Mouse (Mus musculus): Measurements from ENCODE around the gene Klhdc8a. TPM values are rescaled to one million over a fixed set of nuclear protein-coding genes. Genes with fewer than 3 reads are reported as not detected.

The Klhdc8a gene
- polyA plus RNA-seq, 1 experiment from 2014 or later: 0.11 TPM

DNA sequence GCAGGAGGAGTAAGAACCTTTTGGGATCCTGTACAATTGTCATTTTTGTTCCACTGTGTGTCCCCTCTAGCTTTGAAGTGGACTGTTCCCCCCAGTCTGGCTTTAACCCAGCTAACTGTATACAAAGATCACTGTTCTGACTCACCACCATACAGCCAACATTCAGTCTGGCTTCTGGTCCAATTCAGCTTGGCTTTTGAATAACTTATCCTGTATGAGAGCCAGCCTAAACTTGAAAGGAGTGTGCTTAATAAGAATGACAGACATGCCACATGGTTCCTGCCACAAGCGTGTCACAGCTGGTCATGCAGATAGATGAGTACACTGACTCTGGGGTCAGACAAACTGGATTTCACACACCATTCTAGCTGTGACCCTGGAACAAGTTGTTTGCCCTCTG lies 11.7 kb upstream of the Klhdc8a start:
- Histone ChIP-seq H3K9me3 (replicated peaks; ENCODE audit: control insufficient read depth, low read length) (no peaks in the 10 kb centered on the region), H3K27ac (ENCODE audit: low read length) (no peak overlapping the region), H3K27me3 (ENCODE audit: control insufficient read depth, insufficient read depth, low read depth, low read length) (no peaks in the 10 kb centered on the region), H3K9ac (ENCODE audit: low read depth, low read length) (no peak overlapping the region), H3K4me1 (ENCODE audit: control insufficient read depth, low read depth, low read length) (no peaks in the 10 kb centered on the region), H3K36me3 (ENCODE audit: control insufficient read depth, insufficient read depth) (no peaks in the 10 kb centered on the region), H3K4me2 (ENCODE audit: low read depth, low read length) (no peak overlapping the region), H3K4me3 (ENCODE audit: low read depth, low read length) (no peak overlapping the region)
- ATAC-seq (ENCODE audit: low read depth): no peak
- 54% methylated on average over 1 of the region's 1 CpGs for WGBS (ENCODE audit: insufficient replicate concordance)

GRCm38 (mm10) chr1:132287445-132287844 lies 11.0 kb upstream of the Klhdc8a start:
- no peak for ATAC-seq (ENCODE audit: low read depth)
- Histone ChIP-seq H3K9ac (ENCODE audit: low read depth, low read length) (no peak overlapping the region), H3K4me1 (ENCODE audit: control insufficient read depth, low read depth, low read length) (no peaks in the 10 kb centered on the region; the same call in 1 of the 2 replicates), H3K9me3 (replicated peaks; ENCODE audit: control insufficient read depth, low read length) (no peaks in the 10 kb centered on the region), H3K4me2 (ENCODE audit: low read depth, low read length) (no peak overlapping the region), H3K27me3 (ENCODE audit: control insufficient read depth, insufficient read depth, low read depth, low read length) (no peaks in the 10 kb centered on the region), H3K4me3 (ENCODE audit: low read depth, low read length) (no peak overlapping the region), H3K36me3 (ENCODE audit: control insufficient read depth, insufficient read depth) (no peaks in the 10 kb centered on the region), H3K27ac (ENCODE audit: low read length) (no peak overlapping the region)
- 60% methylated on average over 2 of the region's 2 CpGs for WGBS (ENCODE audit: insufficient replicate concordance)

GRCm38 (mm10) chr1:132287991-132288451 lies 10.4 kb upstream of the Klhdc8a start:
- no peak overlapping the region for H3K9ac ChIP-seq (ENCODE audit: low read depth, low read length)
- H3K36me3 ChIP-seq (ENCODE audit: control insufficient read depth, insufficient read depth): no peaks in the 10 kb centered on the region
- H3K27me3 ChIP-seq (ENCODE audit: control insufficient read depth, insufficient read depth, low read depth, low read length): no peaks in the 10 kb centered on the region
- no peak for ATAC-seq (ENCODE audit: low read depth)
- H3K9me3 ChIP-seq (replicated peaks; ENCODE audit: control insufficient read depth, low read length): no peaks in the 10 kb centered on the region
- H3K4me1 ChIP-seq (ENCODE audit: control insufficient read depth, low read depth, low read length): no peaks in the 10 kb centered on the region; the same call in 1 of the 2 replicates
- WGBS (ENCODE audit: insufficient replicate concordance): 37% methylated on average over 11 of the region's 11 CpGs
- H3K4me2 ChIP-seq (ENCODE audit: low read depth, low read length): no peak overlapping the region
- H3K27ac ChIP-seq (ENCODE audit: low read length): no peak overlapping the region
- no peak overlapping the region for H3K4me3 ChIP-seq (ENCODE audit: low read depth, low read length)

DNA sequence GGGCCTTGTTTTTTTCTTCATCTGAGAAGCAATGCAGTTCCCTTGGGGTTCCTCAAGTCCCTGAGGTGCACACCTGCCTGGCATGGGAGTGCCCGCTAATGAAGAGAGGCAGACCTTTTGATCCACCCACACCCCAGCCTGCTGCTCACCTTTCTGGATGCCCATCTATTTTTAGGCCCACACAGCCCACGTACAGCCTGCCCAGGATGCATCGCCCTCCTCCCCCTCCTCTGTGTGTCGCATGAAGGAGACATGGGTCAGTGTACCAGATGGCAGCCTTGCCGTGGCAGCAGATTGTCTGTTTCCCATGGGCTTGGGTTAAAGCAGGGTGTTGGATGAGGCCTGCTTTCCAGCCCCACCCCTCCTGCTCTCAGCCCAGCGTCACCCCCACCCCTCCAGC lies 8.5 kb upstream of the Klhdc8a start:
- WGBS (ENCODE audit: insufficient replicate concordance): 66% methylated on average over 6 of the region's 6 CpGs
- Histone ChIP-seq H3K27me3 (ENCODE audit: control insufficient read depth, insufficient read depth, low read depth, low read length) (no peaks in the 10 kb centered on the region), H3K9ac (ENCODE audit: low read depth, low read length) (no peak overlapping the region), H3K4me2 (ENCODE audit: low read depth, low read length) (no peak overlapping the region), H3K9me3 (replicated peaks; ENCODE audit: control insufficient read depth, low read length) (no peaks in the 10 kb centered on the region), H3K4me1 (ENCODE audit: control insufficient read depth, low read depth, low read length) (no peaks in the 10 kb centered on the region; the same call in 1 of the 2 replicates), H3K4me3 (ENCODE audit: low read depth, low read length) (no peak overlapping the region), H3K36me3 (ENCODE audit: control insufficient read depth, insufficient read depth) (no peaks in the 10 kb centered on the region), H3K27ac (ENCODE audit: low read length) (no peak overlapping the region)
- ATAC-seq (ENCODE audit: low read depth): no peak

- Histone ChIP-seq H3K4me3 (ENCODE audit: low read depth, low read length) (no peak overlapping the region), H3K9me3 (replicated peaks; ENCODE audit: control insufficient read depth, low read length) (no peaks in the 10 kb centered on the region), H3K4me1 (ENCODE audit: control insufficient read depth, low read depth, low read length) (no peaks in the 10 kb centered on the region; the same call in 1 of the 2 replicates), H3K27me3 (ENCODE audit: control insufficient read depth, insufficient read depth, low read depth, low read length) (no peaks in the 10 kb centered on the region; the same call in 1 of the 2 replicates), H3K9ac (ENCODE audit: low read depth, low read length) (no peak overlapping the region), H3K36me3 (ENCODE audit: control insufficient read depth, insufficient read depth) (no peaks in the 10 kb centered on the region), H3K27ac (ENCODE audit: low read length) (no peak overlapping the region), H3K4me2 (ENCODE audit: low read depth, low read length) (no peak overlapping the region)
- ATAC-seq (ENCODE audit: low read depth): no peak
- 49% methylated on average over 11 of the region's 11 CpGs for WGBS (ENCODE audit: insufficient replicate concordance)
Measured at GRCm38 (mm10) chr1:132290921-132291675, 7.3 kb upstream of the Klhdc8a start.

GRCm38 (mm10) chr1:132291706-132292105 lies 6.7 kb upstream of the Klhdc8a start:
- WGBS (ENCODE audit: insufficient replicate concordance): 53% methylated on average over 4 of the region's 4 CpGs
- no peak overlapping the region for H3K27ac ChIP-seq (ENCODE audit: low read length)
- no peak overlapping the region for H3K4me3 ChIP-seq (ENCODE audit: low read depth, low read length)
- H3K27me3 ChIP-seq (ENCODE audit: control insufficient read depth, insufficient read depth, low read depth, low read length): no peaks in the 10 kb centered on the region; the same call in 1 of the 2 replicates
- no peaks in the 10 kb centered on the region for H3K36me3 ChIP-seq (ENCODE audit: control insufficient read depth, insufficient read depth)
- H3K9me3 ChIP-seq (replicated peaks; ENCODE audit: control insufficient read depth, low read length): no peaks in the 10 kb centered on the region
- no peak overlapping the region for H3K4me2 ChIP-seq (ENCODE audit: low read depth, low read length)
- no peak for ATAC-seq (ENCODE audit: low read depth)
- H3K9ac ChIP-seq (ENCODE audit: low read depth, low read length): no peak overlapping the region
- H3K4me1 ChIP-seq (ENCODE audit: control insufficient read depth, low read depth, low read length): no peaks in the 10 kb centered on the region; the same call in 1 of the 2 replicates

DNA sequence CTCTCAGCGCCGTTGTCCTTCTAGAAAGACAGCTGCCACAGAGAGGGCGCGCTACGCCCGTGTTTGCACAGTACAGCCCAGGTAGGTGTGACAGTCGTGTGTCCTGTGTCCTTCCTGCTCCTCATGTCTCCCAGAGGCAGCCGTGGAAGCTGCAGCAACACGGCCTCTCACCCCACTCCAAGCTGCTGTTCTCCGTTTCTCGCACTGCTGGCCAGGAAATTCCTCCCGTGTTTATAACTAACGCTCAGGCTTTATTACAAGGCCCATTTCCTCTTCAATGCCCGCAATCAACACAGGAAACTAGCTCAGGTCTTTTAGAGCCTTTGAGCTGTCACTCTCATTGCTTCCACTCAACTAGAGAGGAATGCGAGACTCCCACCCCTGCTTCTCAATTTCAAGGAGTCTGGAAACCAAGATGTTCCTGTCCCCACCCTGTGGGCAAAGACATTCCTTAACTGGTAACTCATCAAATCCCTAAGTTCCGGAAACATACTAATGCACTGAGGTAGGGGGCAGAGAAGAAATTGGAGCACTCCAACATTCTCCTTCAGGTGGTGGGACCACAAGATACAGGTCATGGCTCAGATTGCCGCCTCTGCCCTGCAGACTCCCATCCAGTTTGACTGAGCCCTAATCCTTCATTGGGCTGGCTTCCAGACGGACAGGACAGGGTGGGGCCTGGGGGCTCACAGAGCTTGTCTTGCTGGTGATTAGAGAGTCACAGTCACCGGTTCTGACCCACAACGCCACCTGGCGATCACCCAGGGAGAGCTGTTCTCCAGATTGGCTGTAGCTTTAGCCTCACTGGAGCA lies 5.9 kb upstream of the Klhdc8a start:
- Histone ChIP-seq H3K4me3 (ENCODE audit: low read depth, low read length) (no peak overlapping the region), H3K4me1 (ENCODE audit: control insufficient read depth, low read depth, low read length) (no peaks in the 10 kb centered on the region; the same call in 1 of the 2 replicates), H3K27ac (ENCODE audit: low read length) (no peak overlapping the region), H3K9ac (ENCODE audit: low read depth, low read length) (no peak overlapping the region), H3K4me2 (ENCODE audit: low read depth, low read length) (no peak overlapping the region), H3K9me3 (replicated peaks; ENCODE audit: control insufficient read depth, low read length) (no peaks in the 10 kb centered on the region), H3K36me3 (ENCODE audit: control insufficient read depth, insufficient read depth) (no peaks in the 10 kb centered on the region), H3K27me3 (ENCODE audit: control insufficient read depth, insufficient read depth, low read depth, low read length) (peaks cover 7% of the 10 kb centered on the region)
- WGBS (ENCODE audit: insufficient replicate concordance): 37% methylated on average over 21 of the region's 21 CpGs
- ATAC-seq (ENCODE audit: low read depth): no peak

- no peaks in the 10 kb centered on the region; the same call in 1 of the 2 replicates for H3K4me1 ChIP-seq (ENCODE audit: control insufficient read depth, low read depth, low read length)
- no peaks in the 10 kb centered on the region for H3K9me3 ChIP-seq (replicated peaks; ENCODE audit: control insufficient read depth, low read length)
- no peaks in the 10 kb centered on the region for H3K36me3 ChIP-seq (ENCODE audit: control insufficient read depth, insufficient read depth)
- H3K4me3 ChIP-seq (ENCODE audit: low read depth, low read length): no peak overlapping the region
- no peak overlapping the region for H3K27ac ChIP-seq (ENCODE audit: low read length)
- ATAC-seq (ENCODE audit: low read depth): no peak
- no peak overlapping the region for H3K9ac ChIP-seq (ENCODE audit: low read depth, low read length)
- H3K4me2 ChIP-seq (ENCODE audit: low read depth, low read length): no peak overlapping the region
- H3K27me3 ChIP-seq (ENCODE audit: control insufficient read depth, insufficient read depth, low read depth, low read length): peaks cover 37% of the 10 kb centered on the region
- WGBS (ENCODE audit: insufficient replicate concordance): 69% methylated on average over 7 of the region's 7 CpGs
Measured at GRCm38 (mm10) chr1:132295506-132295905, 2.9 kb upstream of the Klhdc8a start.

DNA sequence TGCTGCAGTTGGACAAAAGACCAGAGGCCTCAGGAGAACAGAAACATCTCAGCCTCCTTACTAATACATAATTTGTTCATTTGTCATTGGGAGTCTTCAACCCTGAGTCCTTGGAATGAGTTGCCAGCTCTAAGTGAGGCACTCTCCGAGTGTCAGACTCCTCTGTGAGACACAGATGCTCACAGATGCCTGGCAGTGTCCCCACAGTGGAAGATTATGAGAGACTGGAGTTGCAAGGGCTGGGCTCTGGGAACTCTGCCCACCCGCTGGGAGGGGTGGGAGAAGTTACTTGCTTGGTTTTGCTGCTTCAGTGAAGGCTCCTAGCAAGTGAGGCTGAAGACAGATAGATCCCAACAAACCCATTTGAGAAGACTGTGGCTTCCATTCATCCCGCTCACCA lies 2.4 kb upstream of the Klhdc8a start:
- Histone ChIP-seq H3K27me3 (ENCODE audit: control insufficient read depth, insufficient read depth, low read depth, low read length) (peaks cover 40% of the 10 kb centered on the region), H3K4me3 (ENCODE audit: low read depth, low read length) (no peak overlapping the region), H3K36me3 (ENCODE audit: control insufficient read depth, insufficient read depth) (no peaks in the 10 kb centered on the region), H3K27ac (ENCODE audit: low read length) (no peak overlapping the region), H3K9me3 (replicated peaks; ENCODE audit: control insufficient read depth, low read length) (no peaks in the 10 kb centered on the region), H3K9ac (ENCODE audit: low read depth, low read length) (no peak overlapping the region), H3K4me1 (ENCODE audit: control insufficient read depth, low read depth, low read length) (no peaks in the 10 kb centered on the region; the same call in 1 of the 2 replicates), H3K4me2 (ENCODE audit: low read depth, low read length) (no peak overlapping the region)
- no peak for ATAC-seq (ENCODE audit: low read depth)
- WGBS (ENCODE audit: insufficient replicate concordance): 60% methylated on average over 3 of the region's 3 CpGs

All from liver, embryonic 16.5 days (tissue).